Mouse (Mus musculus): ENCODE data around the gene 1110008L16Rik.
"Not testable (repeated sequence)": the region's sequence is repeated elsewhere in the genome, so short reads cannot be mapped to it uniquely, and the experiment has no call there.

1110008L16Rik gene

GRCm38 (mm10) chr12:55299336-55299735, at the start of gene 1110008L16Rik:
Gene 1110008L16Rik (plus strand): TSS chr12:55299577.
- DNase-seq (ENCODE audit: low read depth), result no peak

- DNase-seq (ENCODE audit: low read depth), result not testable (repeated sequence)
Measured at GRCm38 (mm10) chr12:55261950-55262349, 37.4 kb upstream of the 1110008L16Rik start.

GRCm38 (mm10) chr12:55263385-55263784, 36.0 kb upstream of the 1110008L16Rik start:
- not testable (repeated sequence) for DNase-seq (ENCODE audit: low read depth)

GRCm38 (mm10) chr12:55272243-55272642, 27.1 kb upstream of the 1110008L16Rik start:
- DNase-seq (ENCODE audit: low read depth), result no peak

GRCm38 (mm10) chr12:55277583-55277982, 21.8 kb upstream of the 1110008L16Rik start:
- DNase-seq (ENCODE audit: low read depth), result not testable (repeated sequence)

GRCm38 (mm10) chr12:55298112-55298511, 1.3 kb upstream of the 1110008L16Rik start:
- no peak for DNase-seq (ENCODE audit: low read depth)

GRCm38 (mm10) chr12:55300820-55301351, 1.5 kb downstream of the 1110008L16Rik start:
- DNase-seq (ENCODE audit: low read depth), result no peak

- DNase-seq (ENCODE audit: low read depth), result no peak
Measured at GRCm38 (mm10) chr12:55301472-55302300, 2.3 kb downstream of the 1110008L16Rik start.

- DNase-seq (ENCODE audit: low read depth), result peak; percentile 79
Measured at GRCm38 (mm10) chr12:55302485-55303441, 3.4 kb downstream of the 1110008L16Rik start, which contains the start of gene Ppp2r3c. Gene Ppp2r3c (minus strand): TSS chr12:55302998.

GRCm38 (mm10) chr12:55306371-55306770, 7.0 kb downstream of the 1110008L16Rik start:
- no peak for DNase-seq (ENCODE audit: low read depth)

- DNase-seq (ENCODE audit: low read depth), result no peak
Measured at GRCm38 (mm10) chr12:55307566-55307965, 8.2 kb downstream of the 1110008L16Rik start.

GRCm38 (mm10) chr12:55308731-55309130, 9.4 kb downstream of the 1110008L16Rik start:
- no peak for DNase-seq (ENCODE audit: low read depth)

GRCm38 (mm10) chr12:55309501-55309900, 10.1 kb downstream of the 1110008L16Rik start:
- no peak for DNase-seq (ENCODE audit: low read depth)

GRCm38 (mm10) chr12:55311841-55312240, 12.5 kb downstream of the 1110008L16Rik start:
- no peak for DNase-seq (ENCODE audit: low read depth)

GRCm38 (mm10) chr12:55313901-55314300, 14.5 kb downstream of the 1110008L16Rik start:
- no peak for DNase-seq (ENCODE audit: low read depth)

GRCm38 (mm10) chr12:55315192-55315591, 15.8 kb downstream of the 1110008L16Rik start:
- peak; percentile 51 for DNase-seq (ENCODE audit: low read depth)

- DNase-seq (ENCODE audit: low read depth), result no peak
Measured at GRCm38 (mm10) chr12:55321642-55322291, 22.4 kb downstream of the 1110008L16Rik start.

GRCm38 (mm10) chr12:55325702-55326101, 26.3 kb downstream of the 1110008L16Rik start:
- no peak for DNase-seq (ENCODE audit: low read depth)

GRCm38 (mm10) chr12:55328784-55329183, 29.4 kb downstream of the 1110008L16Rik start:
- no peak for DNase-seq (ENCODE audit: low read depth)

- DNase-seq (ENCODE audit: low read depth), result no peak
Measured at GRCm38 (mm10) chr12:55329351-55329750, 30.0 kb downstream of the 1110008L16Rik start.

GRCm38 (mm10) chr12:55333662-55334061, 34.3 kb downstream of the 1110008L16Rik start:
- DNase-seq (ENCODE audit: low read depth), result no peak

GRCm38 (mm10) chr12:55338490-55338889, 39.1 kb downstream of the 1110008L16Rik start:
- DNase-seq (ENCODE audit: low read depth), result not testable (repeated sequence)

Measured in fibroblast of lung, adult 2 months (primary cell).